Mouse (Mus musculus) spleen, adult 18-20 months (tissue): ENCODE data around the gene Harbi1.
"Not testable (repeated sequence)": the region's sequence is repeated elsewhere in the genome, so short reads cannot be mapped to it uniquely, and the experiment has no call there.

Source experiments
- DNase-seq, 2 experiments: peaks; one replicate each; pipeline ENCODE4 v3.0.0; 2022; ENCODE audit warnings: mixed read lengths in 2 of 2

Harbi1 gene

DNA sequence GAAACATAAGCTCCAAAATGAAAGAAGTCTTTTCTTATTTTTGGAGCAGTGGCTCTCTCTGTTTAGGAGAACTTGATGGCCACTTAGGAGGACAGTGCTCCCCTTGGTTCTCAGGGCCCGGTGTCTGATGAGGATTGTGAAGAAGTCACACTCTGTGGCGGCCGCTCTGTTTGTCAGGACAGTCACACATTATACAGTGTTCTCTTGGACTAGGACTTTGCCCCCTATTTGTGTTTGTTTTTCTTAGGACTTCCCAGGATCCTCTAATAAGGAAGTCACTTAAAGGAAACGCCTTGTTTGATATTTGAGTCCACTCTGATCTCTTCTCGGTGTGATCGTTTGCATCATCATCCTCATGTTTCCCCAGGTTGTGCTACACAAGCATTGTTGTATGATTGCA is 7.6 kb downstream of the Harbi1 start:
- DNase-seq, result no peak

- no peak for DNase-seq
Measured at GRCm38 (mm10) chr2:91723382-91723781, 12.7 kb downstream of the Harbi1 start.

- no peak for DNase-seq
Measured at GRCm38 (mm10) chr2:91723951-91724350, 13.3 kb downstream of the Harbi1 start.

GRCm38 (mm10) chr2:91724716-91725115 is 14.1 kb downstream of the Harbi1 start:
- no peak for DNase-seq

GRCm38 (mm10) chr2:91725476-91725875 is 14.8 kb downstream of the Harbi1 start:
- not testable (repeated sequence) for DNase-seq

DNA sequence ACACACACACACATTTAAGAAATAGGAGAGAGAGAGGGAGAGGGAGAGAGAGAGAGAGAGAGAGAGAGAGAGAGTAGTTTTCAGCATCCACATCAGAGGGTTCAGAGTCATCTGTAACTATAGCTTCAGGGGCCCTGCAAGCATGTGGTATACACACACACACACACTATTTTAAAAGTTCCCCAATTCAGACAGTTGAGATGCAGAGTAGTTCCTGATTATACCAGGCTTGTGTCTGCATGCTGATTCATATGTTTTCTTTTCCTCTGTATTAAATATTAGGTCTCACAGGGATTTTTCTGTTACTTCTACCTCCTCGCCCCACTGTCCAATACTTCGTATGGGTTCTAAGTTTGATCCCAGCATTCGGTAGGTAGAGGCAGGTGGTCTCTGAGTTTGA is 16.4 kb downstream of the Harbi1 start:
- no peak for DNase-seq

DNA sequence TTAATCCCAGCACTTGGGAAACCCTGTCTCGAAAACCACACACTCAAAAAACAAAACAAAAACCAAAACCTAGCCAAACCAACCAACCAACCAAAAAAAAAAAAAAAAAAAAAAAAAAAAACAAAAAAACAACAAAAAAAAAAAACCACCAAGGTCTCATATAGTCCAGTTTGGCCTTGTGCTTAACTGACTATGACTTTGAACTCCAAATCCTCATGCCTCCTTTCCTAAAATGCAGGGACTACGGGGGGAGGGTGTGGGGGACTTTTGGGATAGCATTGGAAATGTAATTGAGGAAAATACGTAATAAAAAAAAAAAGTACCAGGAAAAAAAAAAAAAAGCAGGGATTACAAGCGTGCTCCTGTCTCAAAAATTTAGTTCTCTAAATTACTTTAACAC is 18.9 kb downstream of the Harbi1 start:
- DNase-seq, result no peak

GRCm38 (mm10) chr2:91729971-91730821 is 19.5 kb downstream of the Harbi1 start, which contains the start of gene Ambra1:
Gene Ambra1, plus strand, starts transcription at chr2:91730134.
- DNase-seq, result peak; percentile 55 to 78

DNA sequence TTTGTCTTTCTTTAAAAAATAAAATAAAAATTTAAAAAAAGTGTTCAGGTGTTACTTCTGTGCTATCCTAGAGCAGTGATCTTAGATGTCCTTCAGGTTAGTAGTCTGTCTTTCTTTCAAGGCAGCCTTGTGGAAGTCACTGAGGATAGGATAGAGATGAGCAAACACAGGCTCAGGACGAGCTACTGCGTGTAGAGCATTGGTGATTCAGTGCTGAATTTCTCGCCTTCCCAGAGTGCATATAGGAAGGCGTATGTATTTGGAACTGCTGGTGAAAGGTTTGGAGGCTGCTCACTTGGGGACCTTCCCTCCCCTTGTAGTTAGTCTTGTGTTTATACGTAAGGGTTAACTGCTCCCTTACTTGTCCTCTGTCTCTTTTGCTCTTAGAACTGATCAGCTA is 24.6 kb downstream of the Harbi1 start:
- DNase-seq, result no peak

GRCm38 (mm10) chr2:91739586-91739985 is 28.9 kb downstream of the Harbi1 start:
- no peak for DNase-seq

DNA sequence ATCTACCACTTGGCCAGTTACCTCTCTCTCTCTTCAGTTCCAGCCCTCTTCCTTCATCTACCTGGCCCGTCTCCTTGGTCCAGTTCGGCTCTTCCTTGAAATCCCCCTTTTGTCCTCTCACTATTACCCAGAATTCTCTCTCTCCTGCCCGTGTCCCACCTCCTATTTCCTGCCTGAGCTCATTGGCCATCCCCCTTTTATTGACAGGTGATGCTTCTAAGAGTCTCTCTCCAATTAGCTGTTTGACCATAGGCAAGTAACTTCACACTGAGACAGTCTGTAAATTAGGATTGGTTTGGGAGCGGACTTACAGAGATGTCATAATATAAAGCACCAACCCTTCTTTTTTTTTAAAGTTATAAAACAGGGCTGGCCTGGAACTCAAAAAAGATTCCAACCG is 34.0 kb downstream of the Harbi1 start:
- DNase-seq, result no peak

DNA sequence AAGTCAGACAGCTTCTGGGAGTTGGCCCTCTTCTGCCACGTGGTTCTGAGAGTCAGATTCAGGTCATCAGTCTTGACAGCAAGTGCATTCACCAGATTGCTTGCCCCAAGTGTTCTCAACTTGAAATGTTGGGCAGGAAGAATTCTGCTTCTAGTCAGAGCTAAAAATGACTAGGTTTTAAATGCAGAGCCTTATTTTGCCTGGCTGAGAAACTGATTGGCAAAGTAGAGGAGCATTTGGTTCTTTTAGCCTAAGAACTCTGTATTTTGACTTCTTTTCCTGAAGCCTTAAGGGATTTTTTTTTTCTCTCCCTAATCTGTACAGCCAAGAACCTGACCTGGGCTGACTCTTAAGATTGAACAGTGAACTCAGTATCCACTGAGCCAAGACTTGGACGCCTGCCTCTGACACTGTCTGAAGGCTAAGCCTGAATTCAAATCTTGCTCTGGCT is 39.2 kb downstream of the Harbi1 start:
- no peak for DNase-seq
